Mouse (Mus musculus) embryo, embryonic 9.5 days (tissue): ENCODE results near the gene Ppp1r9a.

Experiments
- DNase-seq: peaks from one replicate; pipeline ENCODE4 v3.0.0-alpha.2; 2017; ENCODE audit errors: extremely low spot score

Gene Ppp1r9a

GRCm38 (mm10) chr6:5199376-5199905 is 296.7 kb downstream of the Ppp1r9a start:
- DNase-seq: no peak

- no peak for DNase-seq
These were observed 297.2 kb downstream of the Ppp1r9a start for GRCm38 (mm10) chr6:5199916-5200315.

- DNase-seq: no peak
These were observed 305.1 kb downstream of the Ppp1r9a start for GRCm38 (mm10) chr6:5207817-5208216.
